Mouse (Mus musculus) hematopoietic stem cell, adult 5-6 weeks (primary cell): ENCODE measurements around the gene Zdhhc23. TPM values are rescaled to one million over a fixed set of nuclear protein-coding genes. Genes with fewer than 3 reads are reported as not detected.
A peak's percentile ranks its signal among the peaks of the same experiment; 100 is the strongest.

ENCODE experiments used
- ATAC-seq, 2 experiments: fragments of 125-278 bp in 1 of 2; replicated peaks in 1 of 2; 2 replicates each; pipeline ENCODE4 v1.8.0; 2016 to 2017; ENCODE audit warnings: inconsistent platforms in 2 of 2, mild to moderate bottlenecking in 2 of 2, moderate number of reproducible peaks in 2 of 2, low read depth in 1 of 2, moderate TSS enrichment in 1 of 2; ENCODE audit not compliant: low FRiP score in 2 of 2, poor library complexity in 2 of 2, severe bottlenecking in 2 of 2, insufficient read depth in 1 of 2, low TSS enrichment in 1 of 2
- total RNA-seq: library from RNA; stranded (forward); fragments of 172-1452, 232-1000 nt; gene quantifications from 2 replicates; pipeline ENCODE4 v1.2.3, GENCODE M21; 2017

Gene Zdhhc23
- total RNA-seq, 1 experiment from 2014 or later: 7.3 TPM

DNA sequence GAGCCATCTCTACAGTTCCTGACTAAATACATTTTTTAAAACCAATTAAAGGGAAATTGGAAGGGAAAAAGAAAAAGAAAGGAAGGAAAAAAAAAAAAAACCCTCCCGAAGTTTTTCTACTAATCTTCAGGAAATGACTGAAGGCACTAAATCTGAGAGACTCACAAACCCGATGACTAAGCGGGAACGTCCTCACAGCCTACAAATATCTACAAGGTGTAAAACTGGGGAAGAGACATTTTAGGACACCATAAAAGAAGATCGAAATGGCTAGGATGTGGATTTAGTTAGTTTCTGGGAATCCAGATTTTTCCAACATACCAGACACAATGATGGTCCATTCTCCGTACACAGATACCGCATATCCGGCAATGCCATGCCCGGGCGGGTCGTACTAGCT is 6.4 kb downstream of the Zdhhc23 start:
- ATAC-seq: no peak

DNA sequence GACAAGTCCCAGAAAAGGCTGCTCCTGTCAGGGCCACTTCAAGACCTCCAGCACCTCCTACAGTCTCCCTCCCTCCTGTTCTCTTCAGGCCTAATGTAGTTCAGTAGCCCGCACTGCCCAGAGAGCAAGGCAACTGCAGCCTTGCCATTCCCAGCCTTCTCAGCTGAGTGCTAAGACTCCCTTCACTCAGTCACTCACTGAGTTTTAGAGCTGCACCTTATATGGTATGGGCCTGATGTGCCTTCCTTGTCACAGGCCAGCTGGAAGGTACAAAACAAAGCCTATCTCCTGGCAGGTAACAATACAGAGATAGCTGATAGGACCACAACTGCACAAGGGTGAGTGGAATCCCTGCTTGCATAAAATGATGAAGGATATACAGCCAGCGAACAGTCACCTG is 7.2 kb downstream of the Zdhhc23 start:
- ATAC-seq: no peak

DNA sequence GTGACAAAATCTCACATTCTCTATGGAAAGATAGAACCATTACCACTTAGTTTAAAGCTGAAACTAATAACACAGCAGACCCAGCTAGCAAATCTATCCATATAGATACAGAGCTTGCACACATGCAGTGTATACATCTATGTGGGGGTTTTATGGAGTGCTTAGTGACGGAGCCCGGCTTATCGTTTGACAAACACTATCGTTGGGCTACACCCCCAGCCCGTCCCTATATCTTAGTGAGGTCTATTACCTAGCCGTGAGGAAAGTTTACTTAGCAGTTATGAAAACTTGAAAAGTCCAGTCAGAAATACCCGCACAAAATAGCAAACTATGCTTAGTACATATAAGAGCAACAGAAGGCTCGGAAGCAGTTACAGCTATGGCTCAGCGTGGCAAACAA is 7.8 kb downstream of the Zdhhc23 start:
- ATAC-seq: no peak

DNA sequence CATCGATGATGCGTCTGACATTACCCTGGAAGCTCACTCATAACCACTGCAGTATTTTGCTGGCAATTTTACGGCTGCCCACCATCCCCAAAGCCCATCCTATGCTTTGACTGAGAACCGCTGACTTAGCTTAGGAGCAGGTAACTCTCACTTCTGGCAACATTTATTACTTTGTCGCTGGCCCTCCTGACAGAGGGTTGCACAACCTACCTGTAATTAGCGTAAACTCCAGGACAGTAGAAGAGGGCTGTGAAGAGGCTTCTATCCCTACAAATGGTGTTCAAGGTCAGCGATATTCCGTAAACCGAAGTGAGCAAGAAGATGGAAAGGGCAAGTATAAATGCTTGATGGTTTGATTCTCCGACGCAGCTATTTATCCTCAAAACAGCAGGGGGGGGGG is 8.4 kb downstream of the Zdhhc23 start:
- no peak for ATAC-seq

DNA sequence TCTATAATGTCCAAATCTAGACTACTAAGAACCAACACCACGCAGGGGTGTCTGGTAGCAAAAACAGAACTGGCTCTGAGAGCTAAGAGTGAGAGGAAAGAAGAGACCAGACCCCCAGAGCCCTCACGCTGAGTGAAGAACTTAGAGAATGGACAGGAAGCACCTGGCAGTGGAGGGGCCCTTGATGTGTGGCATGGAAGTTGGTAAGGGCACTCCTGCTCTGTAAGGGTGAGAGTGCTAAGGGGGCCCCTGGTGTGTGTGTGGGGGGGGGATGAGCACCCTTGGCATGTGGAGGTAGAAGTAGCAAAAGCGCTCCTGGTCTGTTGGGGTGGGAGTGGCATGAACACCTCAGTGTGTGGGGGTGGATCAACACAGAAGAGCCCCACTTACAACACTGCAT is 9.2 kb downstream of the Zdhhc23 start:
- peak; percentile 83 for ATAC-seq

DNA sequence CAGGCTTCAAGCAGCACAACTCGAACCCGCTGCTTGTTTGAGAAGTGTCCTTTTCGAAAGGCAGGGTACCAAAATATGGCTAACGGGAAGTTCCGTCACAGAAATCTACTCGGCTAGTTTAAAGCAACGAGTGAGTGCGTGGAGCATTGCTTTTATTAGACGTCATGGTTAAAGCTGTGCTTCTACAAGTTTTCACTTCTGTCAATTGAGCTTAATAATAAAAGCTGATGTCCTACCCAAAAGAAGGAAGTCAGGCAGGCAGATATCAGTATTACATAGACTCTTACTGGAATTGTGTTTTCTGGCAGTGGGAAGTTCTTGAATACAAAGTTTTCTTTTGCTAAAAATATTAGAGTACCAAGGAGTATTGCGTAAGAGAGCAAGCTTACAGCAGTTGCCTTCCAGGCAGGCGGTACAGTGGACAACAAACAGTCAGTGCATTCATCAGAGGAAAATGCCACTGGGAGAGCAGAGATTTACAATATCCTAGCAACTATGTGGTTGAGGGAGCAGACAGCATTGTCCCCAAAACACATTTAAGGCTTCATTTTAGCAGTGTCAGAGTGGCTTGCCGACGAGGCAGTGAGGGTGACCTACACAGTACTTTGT is 13.7 kb downstream of the Zdhhc23 start:
- ATAC-seq: no peak

DNA sequence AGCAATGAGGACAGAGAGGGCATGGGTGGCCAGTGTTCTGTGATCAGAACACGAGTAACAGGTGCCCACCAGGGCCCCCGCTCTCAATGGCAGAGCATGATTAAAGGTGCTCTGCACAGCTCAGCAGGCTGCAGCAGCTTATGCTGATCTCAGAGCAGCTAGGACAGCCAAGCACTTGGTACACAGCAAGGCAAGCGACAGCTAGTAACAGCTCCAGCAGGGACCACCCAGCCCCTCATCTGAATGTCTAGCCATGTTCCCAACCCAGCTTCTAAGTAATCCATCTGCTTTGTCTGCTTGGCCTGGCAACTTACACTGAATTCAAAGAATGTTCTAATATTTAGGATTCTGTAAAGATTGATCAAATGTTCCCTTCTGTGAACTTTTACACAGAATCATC is 15.8 kb downstream of the Zdhhc23 start:
- no peak for ATAC-seq

DNA sequence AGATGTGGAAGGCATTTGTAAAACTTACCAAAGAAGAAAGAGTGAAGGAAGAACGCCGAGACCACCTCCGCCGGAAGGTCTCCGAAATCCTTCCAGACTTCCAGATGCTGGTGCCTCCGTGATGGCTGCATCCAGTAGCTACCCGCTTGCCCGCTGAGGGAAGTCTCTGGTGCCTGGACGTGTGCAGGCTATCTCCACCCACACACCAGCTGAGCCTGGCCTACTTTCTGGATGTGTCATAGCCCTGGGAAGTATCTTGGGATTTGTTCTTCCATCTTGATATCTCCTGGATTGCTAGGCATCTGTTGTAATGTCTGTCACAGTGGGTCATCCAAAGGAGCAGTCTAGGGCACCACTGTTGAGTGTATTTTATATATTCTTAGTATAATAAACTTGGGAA is 16.3 kb downstream of the Zdhhc23 start:
- ATAC-seq: no peak

DNA sequence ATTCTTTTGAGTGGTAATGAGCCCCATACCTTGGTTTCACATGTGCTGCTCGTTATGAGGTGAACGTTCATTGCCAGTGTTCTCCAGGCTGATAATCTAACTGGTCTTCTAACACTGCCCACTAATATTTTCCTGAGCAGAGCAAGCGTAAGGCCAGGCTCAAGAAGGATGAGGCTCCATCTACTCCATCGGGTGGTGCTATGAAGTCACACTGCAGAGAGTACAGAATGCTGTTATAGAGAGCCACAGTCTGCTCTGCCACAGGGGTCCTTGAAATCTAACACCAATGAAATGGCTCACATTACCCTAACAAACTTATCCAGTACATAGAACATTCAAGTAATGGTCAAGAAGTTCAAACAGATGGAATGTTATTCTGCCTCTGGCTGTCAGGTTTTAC is 21.6 kb downstream of the Zdhhc23 start:
- ATAC-seq: no peak

DNA sequence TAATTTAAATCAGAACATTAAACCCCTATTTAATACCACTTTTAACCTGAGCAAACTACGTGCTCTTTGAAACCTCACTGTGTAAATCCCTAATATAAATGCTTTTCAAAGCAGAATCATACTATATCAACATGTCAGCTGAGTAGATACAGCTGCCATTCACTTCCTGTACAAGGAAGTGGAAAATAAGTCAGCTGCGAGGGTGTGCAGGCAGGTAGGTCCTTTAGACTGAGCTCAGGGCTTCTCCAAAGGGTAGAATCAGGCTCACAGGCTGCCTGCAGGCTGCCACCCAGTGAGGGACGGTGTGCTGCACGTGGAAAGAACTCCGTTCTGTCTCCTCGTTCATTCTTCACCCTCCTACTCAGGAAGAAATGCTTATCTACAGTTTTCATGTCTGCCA is 24.7 kb downstream of the Zdhhc23 start:
- ATAC-seq: no peak

DNA sequence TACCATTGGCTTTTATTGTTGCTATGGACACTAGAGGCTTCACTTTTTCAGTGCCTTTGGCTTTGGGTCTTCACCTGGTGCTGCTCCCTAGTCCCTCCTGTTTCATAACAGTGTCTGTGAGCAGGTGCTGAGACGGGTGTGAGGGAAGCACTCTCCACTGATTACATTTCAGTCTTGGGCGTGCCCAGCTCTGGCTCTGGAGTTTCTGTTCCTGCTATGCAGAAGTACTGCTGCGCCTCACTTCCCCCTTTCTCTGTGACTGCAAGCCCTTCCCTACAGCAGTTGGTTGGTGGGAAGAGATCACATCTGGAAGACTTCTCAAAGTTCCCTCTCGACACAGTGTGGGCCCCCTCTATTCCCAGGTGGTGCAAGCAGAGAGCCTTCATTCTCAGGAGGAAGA is 28.0 kb downstream of the Zdhhc23 start:
- peak; percentile 75 to 88; a peak in 3 of 4 replicates for ATAC-seq

DNA sequence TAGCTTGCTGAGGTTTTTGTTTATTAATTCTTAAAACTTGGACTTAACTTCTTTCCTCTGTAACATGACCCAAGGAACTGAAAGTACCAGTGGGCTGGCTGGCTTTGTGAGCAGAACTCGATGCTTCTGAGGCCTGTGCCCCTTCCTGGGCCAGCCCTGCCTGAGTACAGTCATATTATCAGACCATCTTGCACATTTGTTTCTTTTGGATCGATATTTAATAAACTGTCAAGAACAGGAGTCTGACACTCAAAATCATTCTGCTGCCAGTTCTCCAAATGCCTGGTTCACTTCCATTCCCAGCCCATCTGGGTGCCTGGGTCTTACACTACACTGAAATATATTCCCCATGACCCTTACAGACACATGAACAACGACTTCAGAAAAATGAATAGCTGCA is 33.7 kb downstream of the Zdhhc23 start:
- no peak for ATAC-seq

DNA sequence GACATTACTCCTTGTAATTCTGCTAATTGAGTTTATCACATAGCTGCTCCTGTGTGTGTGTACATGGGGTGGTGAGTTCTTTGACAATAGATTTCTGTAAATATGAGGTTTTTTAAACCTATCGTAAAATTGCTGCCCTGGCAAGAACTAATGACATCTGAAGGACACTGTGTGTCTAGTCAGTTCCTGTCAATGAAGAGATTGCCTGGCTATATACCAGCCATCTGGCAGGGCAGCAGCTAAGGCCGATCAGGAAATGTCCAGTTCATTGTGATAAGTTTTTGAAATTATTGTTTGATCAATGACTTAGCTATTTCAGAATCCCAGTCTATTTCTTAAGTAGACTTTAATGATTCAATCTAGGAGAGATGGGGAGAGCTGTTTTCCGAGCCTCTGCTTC is 34.2 kb downstream of the Zdhhc23 start:
- no peak for ATAC-seq

DNA sequence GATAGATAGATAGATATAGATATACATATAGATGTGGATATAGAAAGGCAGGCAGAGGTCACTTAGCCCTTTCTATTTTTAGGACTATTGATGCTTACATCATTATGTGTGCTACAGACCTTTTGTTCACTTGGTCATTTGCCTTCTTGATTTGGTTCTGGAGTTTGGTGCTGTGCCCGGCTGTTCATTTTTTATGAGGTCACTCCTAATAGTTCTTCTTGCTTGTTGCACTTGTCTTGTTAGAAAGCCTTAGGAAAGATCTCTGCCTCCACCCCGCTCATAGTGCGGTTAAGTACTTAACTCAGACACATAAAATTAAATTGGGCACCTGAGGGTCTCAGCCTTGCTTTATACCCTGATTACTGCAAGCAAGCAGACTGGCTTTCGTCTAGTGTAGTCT is 38.7 kb downstream of the Zdhhc23 start:
- ATAC-seq: no peak

DNA sequence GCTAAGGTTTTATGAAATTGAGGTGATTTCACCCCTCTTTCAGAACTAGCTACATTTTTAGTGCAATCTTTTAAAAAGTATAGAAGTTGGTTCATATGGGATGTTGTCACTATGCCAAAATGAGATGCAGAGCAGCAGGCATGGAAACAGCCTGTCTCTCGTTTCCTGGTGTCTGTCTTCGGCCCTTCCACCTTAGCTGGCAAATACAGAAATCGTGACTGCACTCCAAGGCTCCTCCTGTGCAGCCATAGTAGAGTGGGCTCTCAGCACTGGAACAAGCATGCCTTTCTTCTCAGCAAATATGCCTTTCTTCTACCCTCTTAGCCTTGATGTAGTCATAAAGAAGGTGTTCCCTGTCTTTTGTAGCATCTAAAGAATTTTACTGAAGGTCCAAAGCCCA is 43.7 kb downstream of the Zdhhc23 start:
- ATAC-seq: no peak

DNA sequence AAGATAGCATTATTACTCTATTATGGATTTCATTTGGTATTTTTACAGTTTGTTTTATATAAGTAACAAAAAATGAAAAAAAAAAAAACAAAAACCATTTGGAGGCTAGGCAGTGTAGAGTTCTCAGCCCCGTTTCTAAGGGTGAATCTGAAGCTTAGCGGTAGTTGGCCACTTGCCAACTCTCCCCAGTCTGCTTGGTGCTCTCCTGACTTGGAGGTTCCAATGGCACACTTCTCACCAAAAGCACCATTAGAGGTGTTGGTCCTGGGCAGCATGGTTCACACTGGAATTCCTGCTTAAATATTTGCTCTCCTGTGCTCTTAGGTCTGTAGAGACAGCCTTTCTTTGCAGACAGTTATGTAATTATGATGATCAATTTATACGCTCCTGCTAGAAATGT is 44.2 kb downstream of the Zdhhc23 start:
- ATAC-seq: no peak

DNA sequence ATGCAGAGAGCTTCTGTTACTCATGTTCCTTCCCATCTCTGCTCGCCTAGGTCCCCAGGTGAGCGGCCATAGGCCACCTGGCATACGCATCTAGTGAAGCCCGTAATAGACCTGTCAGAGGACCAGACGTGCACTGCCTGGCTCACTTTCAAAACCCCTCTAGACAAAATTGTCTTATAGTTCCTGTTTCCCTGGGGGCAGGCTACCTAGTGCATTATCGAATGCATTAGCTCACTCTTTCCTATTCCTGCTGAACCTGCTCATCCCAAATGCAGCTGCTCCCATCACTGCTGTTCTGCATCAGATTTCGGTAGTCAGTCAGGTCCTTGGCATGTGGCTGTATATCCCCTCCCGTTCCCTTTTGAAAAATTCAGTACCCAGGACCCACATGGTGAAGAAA is 44.7 kb downstream of the Zdhhc23 start:
- ATAC-seq: no peak

DNA sequence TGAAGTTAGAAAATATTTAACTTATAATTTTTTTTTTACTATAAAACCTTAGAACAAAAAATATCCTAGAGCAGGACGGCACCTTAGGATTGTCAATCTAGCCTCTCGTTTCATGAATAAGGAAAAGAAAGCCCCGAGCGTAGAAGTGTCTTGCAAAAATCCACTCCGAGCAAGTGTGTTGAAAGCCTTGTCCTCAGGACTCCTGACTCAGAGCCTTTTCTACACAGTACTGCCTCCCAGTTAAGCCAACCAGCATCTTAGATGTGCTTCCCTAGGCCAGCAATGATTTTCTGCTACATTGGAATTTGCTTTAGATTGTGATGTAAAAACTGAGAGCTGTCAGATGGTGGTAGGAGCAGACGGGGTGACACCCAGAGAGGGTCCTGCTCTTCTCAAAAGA is 46.5 kb downstream of the Zdhhc23 start:
- no peak for ATAC-seq

DNA sequence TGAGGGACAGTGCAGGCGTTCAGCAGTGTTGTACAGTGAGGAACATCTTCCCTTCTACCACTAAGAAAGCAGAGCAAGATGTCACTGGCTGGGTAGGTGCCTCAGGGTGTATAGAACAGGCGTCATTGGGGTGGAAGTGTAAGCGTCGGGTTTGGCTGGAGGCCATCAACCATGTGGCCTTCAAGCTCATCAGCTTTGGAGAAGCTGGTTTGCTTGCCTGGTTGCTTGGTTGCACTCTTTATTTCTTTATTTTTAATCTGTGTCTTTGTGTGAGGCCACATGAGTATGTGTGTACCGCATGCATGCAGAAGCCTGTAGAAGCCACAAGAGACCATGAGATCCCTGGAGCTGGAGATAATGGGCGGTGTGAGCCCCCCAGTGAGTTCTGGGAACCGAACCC is 47.3 kb downstream of the Zdhhc23 start:
- ATAC-seq: no peak

DNA sequence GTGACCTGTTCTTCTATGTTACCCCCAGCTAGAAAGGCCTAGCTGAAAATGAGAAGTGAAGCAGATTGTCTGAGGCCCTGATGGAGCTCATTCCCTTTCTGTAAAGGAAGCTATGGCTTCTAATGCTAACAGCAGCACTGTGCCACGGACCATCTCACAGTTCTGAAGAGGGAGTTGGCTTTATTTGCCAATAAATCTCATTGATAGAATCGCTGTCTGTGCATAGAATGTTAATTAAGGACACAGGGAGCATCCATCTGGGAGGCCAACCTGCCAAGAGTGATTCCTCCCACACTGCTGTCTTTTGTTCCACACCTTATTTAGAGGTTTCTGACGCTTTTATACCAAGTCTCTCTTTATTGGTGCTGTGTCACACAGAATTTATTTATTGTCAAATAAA is 48.1 kb downstream of the Zdhhc23 start:
- ATAC-seq: no peak
